Mouse (Mus musculus) thymus, postnatal 4 days (tissue): ENCODE measurements at regions not wholly inside any gene's neighbourhood (a gene's known extent, or its start where the extent isn't known, plus 50 kb on each side); places are given as distances from the start of the nearest gene placed in this dataset.
A peak's percentile ranks its signal among the peaks of the same experiment; 100 is the strongest.
"Not testable (repeated sequence)": the region's sequence is repeated elsewhere in the genome, so short reads cannot be mapped to it uniquely, and the experiment has no call there.

Source experiments
- DNase-seq: peaks from one replicate; pipeline ENCODE4 v3.0.0; 2021

DNA sequence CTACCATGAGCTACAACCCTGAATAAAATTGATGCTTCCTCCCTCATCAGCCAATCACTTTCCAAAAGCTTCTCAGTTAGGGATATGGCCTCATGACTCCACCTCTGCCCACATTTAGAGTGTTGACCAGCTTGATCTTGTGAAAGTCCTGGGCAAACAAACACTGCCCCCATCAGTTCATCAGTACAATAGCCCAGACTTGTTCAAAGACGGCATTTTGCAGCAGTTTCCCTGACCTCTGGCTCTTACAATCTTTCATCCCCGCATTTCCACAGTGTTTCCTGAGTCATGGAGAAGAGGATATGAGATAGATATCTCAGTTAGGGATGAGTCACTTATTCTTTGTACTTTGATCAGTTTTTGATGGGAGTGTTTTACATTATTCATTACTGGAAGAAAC lies 203.5 kb upstream of the Asrgl1 start:
- DNase-seq, result not testable (repeated sequence)

DNA sequence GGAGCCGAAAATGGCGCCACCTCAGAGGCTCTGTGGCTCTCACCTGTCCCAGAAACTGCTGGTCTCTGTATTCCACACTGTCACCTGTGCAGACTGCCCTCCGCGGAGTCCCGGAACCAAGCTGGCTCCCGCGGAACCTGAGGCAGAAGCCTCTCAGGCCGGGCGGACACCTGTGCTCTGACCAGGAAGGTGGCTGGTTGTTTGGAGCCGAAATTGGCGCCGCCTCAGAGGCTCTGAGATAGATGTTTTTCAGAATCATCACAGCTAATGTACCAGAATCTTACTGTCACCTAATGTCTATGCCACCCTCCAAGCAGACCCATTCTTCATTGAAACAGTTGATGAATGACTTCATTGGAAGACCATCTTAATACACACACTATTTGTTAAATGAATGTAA lies 202.0 kb upstream of the Asrgl1 start:
- DNase-seq, result not testable (repeated sequence)

DNA sequence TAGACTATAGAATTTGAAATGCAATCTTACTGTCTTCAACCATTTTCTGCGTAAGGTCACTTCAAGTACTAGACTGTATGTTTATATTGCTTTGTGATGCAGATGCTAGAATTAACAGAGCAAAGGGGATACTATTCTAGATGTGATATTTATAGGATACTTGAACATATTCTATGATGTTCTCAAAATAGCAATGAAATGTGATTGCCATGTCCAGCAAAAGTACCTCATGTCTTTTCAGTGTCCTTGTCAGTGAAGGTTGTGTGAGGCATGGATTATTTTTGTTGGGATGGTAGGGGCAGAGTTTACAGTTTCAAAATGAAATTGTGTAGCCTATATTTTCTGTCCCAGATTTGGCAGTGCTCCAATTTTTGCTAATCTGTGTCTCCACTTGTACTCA lies 182.5 kb upstream of the Asrgl1 start:
- DNase-seq, result not testable (repeated sequence)

DNA sequence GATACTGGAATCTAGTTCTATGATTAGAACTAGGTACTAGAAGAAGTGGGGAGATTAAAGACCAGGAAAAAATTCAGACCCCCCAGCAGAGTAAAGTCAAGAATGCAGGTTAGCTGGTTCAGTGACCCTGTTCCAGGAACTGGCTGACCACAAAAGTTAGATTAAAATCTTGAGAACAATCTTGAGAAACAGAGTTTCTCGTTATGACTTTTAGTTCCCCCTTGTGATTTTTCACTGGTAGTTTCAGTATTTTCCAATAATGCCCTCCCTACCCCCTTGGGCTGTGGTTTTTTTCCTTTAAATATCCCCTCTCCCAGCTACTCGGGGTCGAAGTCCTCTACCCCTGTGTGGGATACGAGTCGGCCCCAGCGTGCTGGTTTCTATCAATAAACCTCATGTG lies 180.7 kb upstream of the Asrgl1 start:
- not testable (repeated sequence) for DNase-seq

DNA sequence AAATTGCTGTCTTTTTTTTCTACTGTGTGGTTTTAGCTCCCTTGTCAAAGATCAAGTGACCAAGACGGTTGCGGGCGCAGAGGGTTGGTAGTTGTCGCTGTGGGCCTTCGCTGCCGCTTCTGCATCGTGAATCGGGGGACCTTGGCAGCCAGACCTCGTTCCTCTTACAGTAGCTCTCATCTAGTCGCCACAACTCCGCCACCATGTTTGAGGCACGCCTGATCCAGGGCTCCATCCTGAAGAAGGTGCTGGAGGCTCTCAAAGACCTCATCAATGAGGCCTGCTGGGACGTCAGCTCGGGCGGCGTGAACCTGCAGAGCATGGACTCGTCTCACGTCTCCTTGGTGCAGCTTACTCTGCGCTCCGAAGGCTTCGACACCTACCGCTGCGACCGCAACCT lies 147.7 kb upstream of the Asrgl1 start:
- DNase-seq, result peak; percentile 37

DNA sequence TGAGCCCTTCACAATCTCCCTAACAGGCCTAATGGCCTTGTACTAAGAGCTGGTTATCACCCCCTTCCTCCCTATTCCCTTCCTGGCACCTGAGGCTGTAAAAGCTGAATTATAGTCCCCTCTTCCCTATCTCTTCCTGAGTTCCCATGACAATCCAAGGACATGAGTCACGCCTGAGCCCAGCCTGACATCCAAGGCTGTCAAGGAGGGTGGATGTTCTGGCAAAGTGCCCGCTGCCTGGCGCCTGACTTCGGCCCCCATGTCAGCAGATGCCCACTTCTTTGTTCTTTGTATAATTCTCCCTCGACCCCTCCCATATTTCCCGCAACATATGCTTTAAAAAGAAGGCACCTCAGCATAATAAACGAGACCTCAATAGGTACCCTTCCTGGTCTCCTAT lies 99.2 kb upstream of the Asrgl1 start:
- not testable (repeated sequence) for DNase-seq
